Mouse (Mus musculus) cortical plate, adult 2 months (tissue): ENCODE data around the gene Rps3.

ENCODE experiments used
- CTCF ChIP-seq: fragments of 200-500 bp; IDR thresholded peaks from 2 replicates; pipeline ENCODE4 v1.5.1; 2011; ENCODE audit warnings: mild to moderate bottlenecking, control low read depth, low read length; ENCODE audit not compliant: insufficient read depth; ENCODE audit errors: extremely low read depth
- POLR2A ChIP-seq: fragments of 200-500 bp; IDR thresholded peaks from 2 replicates; pipeline ENCODE4 v1.6.1; 2011; ENCODE audit warnings: mild to moderate bottlenecking, low read length, control low read depth; ENCODE audit not compliant: insufficient read depth; ENCODE audit errors: extremely low read depth

GRCm38 (mm10) chr7:99523837-99524236 lies 40.3 kb upstream of the Rps3 start:
- TF ChIP-seq CTCF (no peak), POLR2A (no peak)
